Mouse (Mus musculus) T-helper 17 cell (primary cell): ENCODE measurements around the gene Slc28a1.

Experiments used
- in situ Hi-C, 2 experiments: fragments of 300-600 bp; cut with MboI, MseI; formaldehyde crosslinking; loops; 1 replicate in 1 of 2; 2 replicates in 1 of 2; pipeline ENCODE4 v1.15.1; 2025; ENCODE audit warnings: high pct_unique_total_duplicates in 2 of 2

Gene Slc28a1

DNA sequence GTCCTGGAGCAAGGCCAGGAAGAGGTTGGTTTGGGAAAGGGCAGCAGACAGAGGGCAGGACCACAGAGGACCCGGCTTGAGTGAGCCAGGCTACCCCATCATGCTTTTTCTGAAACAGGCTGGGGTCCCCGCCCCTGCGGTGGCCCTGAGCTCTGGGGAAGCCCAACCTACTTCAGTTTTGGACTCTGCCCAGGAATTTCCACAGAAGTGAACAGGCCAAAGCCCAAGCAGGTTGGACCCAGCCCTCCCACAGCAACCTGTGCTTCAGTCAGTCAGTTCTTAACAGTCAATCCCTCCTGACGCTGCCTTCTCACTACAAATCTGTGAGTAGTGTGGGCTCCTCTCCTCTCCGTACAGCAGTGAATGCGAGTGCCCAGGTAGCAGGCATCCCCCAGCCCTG is at the start of gene Slc28a1:
Gene Slc28a1, plus strand, starts transcription at position 245 of the 400 bp plus-strand sequence.
- in situ Hi-C loops = no loop called here

GRCm38 (mm10) chr7:81066714-81067113 is 47.9 kb upstream of the Slc28a1 start:
- in situ Hi-C loops = loop anchor here in 1 of 2 experiments (25.0 kb wide), 1 partner anchor 179 kb away; no protein-coding TSS in a partner anchor

GRCm38 (mm10) chr7:81072463-81072862 is 42.1 kb upstream of the Slc28a1 start:
- in situ Hi-C loops = loop anchor here in 1 of 2 experiments (25.0 kb wide), 1 partner anchor 185 kb away; no protein-coding TSS in a partner anchor

GRCm38 (mm10) chr7:81073273-81073672 is 41.3 kb upstream of the Slc28a1 start:
- in situ Hi-C loops = loop anchor here in 1 of 2 experiments (25.0 kb wide), 1 partner anchor 186 kb away; no protein-coding TSS in a partner anchor

DNA sequence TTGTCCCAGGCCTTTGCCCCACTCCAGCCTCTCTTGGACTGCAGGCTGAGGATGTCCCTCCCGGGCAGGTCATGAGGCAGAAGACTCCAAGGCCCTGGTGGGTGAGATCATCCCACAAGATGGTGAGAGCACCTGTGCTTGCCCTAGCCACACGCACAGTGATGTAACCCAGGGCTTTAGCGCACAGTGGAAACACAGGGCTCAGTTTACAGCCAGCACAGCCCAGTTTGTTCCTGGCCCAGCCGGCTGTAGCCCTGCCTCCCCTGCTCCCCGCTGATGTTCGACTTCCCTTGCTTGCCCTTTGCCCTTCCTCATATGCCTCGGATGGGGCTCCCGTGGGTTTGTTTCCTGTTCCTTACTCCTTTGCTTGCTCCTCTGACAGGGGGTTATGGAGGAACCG is 40.1 kb upstream of the Slc28a1 start:
- in situ Hi-C loops = loop anchor here in 1 of 2 experiments (25.0 kb wide), 1 partner anchor 187 kb away; no protein-coding TSS in a partner anchor

GRCm38 (mm10) chr7:81075299-81075698 is 39.3 kb upstream of the Slc28a1 start:
- in situ Hi-C loops = no loop called here

- in situ Hi-C loops = no loop called here
Measured at GRCm38 (mm10) chr7:81075732-81076131, 38.9 kb upstream of the Slc28a1 start.

DNA sequence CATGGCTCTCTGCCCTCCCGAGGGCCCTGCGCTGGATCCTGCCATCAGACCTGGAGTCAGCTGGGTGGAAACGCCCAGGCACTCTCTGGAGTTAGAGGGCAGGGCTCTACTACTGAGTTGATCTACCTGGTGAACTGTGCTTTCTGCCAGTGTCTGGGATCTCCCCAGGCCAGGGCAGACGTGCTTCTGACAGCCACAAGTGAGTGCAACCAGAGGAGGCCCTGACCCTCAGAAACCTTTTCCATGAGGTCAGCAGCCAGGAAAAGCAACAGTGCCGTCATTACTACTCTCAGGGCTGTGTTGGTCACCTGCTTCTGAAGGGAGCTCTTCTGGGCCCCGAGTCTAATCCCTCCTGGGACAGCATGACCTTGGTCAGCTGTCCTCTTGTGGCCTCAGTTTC is 37.6 kb upstream of the Slc28a1 start:
- in situ Hi-C loops = no loop called here

DNA sequence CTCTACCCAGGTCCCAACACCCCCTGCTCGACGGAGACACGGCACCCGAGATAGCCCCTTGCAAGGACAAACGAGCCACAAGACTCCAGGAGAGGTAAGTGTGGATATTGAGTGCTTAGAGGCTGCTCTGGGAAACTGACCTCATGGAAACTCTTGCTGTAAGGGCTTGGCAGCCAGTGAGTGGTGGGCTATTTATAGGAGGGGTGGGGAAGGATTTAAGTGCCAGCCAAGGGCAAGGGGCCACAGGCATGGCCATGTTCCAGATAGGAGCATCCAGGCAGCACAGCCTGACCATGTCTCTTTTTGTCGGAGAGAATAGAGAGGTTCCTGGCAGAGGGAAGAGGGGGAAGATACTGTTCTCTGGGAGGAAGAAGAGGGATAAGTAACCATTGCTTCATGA is 35.9 kb upstream of the Slc28a1 start:
- in situ Hi-C loops = no loop called here

DNA sequence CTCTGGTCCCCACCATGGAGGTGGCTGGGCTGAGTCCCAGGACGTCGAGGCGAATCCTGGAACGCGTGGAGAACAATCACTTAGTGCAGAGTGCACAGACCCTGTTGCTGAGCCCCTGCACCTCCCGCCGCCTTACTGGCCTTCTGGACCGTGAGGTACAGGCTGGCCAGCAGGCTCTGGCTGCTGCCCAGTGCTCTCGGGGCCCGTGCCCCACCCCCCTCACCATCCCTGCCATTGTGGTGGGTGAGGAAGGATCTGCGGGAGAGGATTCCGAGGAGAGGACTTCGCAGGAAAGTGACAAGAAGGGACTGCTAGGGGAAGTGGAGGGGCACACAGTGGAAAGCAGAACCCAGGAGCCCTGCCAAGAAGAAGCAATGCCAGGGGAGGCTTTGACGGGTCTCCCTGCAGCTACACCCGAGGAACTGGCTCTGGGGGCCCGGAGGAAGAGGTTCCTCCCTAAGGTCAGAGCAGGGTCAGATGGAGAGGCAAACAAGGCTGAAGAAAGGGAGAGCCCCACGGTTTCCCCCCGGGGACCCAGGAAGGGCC is 21.1 kb upstream of the Slc28a1 start:
- in situ Hi-C loops = no loop called here

GRCm38 (mm10) chr7:81094104-81094757 is 20.4 kb upstream of the Slc28a1 start:
- in situ Hi-C loops = no loop called here

DNA sequence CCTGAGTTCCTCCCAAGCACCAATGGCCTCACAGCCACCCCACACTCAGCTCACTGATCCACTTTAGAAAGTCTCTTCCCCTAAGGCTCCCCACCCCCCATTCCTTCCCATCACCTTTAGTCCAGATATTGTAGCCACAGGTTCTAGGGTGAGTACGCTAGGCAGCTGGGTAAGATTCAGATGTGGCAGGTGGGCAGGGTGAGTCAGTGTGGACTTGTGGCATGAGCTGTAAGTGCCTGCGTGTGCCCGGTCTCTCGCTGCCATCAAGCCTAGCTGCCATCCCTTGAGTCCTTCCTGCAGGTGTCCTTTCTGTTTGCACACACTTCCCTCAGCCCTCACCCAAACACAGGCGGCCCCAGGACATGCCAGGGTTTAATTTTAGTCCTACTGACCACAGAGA is 14.3 kb upstream of the Slc28a1 start:
- in situ Hi-C loops = no loop called here

DNA sequence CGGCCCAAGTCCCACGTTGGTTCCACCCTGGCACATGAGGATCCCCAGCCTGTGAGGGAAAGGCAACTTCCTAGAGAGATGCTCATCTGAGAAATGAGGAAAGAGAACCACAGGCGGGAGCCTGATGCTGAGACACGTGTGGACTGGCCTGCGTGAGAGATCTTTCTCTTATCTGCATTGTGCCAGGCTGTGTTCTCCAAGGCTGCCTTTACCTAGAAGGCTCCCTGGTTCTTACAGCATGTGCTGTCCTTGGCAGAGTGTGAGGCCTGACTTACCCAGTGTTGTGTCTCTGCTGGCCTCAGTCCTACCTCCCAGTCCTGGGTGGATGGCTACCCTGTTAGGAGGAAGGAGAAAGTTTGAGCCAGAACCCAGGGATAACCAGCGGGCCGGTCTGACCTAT is 11.7 kb upstream of the Slc28a1 start:
- in situ Hi-C loops = no loop called here

DNA sequence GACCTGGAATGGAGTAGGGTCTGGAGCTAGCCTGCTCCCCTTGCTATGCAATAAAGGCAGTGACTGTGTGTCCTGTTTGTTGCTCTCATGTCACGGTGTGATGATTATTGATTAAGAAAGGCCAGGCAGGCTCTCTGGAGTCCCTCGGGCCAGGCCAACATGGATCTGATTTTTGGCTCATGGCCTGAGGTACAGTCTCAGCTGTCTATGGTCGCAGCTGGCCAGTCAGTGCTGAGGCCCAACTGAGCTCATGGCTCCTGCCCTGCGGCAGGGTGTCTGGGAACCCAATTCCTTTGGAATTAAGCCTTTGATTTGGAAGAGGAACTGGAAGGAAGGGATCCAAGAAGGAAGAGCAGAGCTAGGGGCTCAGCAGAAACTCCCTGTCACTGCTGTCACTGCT is 9.1 kb upstream of the Slc28a1 start:
- in situ Hi-C loops = no loop called here

DNA sequence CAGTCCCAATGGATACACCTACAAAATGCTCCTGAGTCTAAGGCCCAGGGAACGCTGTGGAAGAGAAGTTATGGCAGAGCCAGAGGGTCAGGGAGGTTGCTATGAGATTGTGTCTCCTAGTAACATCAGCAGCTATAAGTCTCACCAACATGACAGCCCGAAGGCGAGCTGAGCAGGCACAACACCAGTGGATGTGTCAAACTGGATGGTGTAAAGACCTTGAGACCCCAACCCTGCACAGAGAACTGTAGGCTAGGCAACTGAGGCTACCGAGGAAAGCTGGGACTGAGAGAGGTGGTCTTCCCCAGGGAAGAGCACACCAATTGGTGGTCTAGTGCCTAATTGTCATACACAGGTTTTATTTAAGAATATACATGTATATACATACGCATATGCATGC is 6.4 kb upstream of the Slc28a1 start:
- in situ Hi-C loops = no loop called here

- in situ Hi-C loops = no loop called here
Measured at GRCm38 (mm10) chr7:81109717-81110651, 4.6 kb upstream of the Slc28a1 start.

DNA sequence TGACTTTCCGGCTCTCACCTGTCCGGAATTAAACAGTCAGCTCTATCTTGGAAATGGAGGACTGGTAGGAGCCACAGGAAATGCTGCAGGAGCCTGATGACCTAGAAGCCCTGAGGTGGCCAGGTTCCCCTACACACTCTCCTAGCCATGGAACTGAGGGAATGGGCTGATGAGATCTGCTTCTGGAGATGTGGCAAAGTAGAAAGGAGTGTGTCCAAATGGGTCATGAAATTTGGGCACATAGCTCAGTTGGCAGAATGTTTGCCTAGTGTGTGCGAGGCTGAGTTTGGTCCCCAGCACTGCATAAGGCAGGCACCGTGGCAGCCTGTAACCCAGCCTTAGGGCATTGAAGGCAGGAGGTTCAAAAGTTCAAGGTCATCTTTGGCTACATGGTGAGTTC is 3.8 kb upstream of the Slc28a1 start:
- in situ Hi-C loops = no loop called here

- in situ Hi-C loops = no loop called here
Measured at GRCm38 (mm10) chr7:81111729-81112128, 2.9 kb upstream of the Slc28a1 start.

DNA sequence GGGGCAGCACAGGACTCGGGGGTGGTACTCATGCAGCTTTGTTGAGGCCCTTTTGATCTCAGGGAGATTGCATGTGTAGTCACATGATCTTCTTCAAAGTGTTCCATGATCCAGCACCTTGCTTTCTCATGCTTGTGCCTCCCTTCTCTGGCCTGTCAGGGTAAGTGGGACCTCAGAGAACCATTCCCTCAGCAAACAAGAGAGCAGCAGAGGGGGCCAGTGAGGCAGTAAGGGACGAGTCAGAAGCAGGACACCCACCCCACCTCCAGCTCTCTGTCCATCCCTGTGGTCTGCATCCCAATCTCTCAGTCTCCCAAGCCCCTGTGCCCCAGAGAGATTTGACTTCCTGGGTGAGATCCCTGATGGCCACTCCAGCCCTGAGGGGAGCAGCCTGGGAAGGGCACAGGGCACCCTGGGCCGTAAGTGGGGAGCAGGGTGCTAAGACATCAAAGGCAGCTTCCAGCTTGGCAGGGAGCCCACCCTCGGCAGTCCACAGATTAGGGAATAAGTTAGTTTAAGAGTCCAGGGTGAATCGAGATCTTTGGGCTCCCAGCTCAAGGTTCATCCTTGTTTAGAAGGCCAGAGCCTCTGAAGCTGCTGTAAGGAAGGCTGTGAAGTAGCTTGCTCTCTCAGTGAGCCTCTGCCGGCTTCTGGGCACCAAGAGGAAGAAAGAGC is 1.8 kb upstream of the Slc28a1 start:
- in situ Hi-C loops = no loop called here

DNA sequence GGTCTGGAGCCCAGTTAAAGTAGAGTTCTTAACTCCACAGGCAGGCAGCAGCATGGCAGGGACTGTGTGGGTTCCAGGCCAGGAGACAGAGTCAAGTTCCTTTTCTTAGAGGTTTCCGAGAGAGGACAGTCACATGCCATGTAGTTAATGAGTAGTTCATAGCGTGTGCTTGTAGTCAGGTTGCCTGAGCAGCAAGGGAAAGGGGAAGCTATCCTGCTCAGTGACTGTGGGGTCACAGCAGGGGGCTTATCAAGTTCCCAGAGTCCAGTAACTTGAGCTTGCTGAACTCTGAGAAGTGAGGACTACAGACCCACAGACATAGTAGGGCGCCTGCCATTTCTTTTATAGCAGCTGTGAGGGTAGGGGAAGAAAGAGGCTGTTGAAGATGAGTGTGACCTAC is 6.5 kb downstream of the Slc28a1 start:
- in situ Hi-C loops = no loop called here

DNA sequence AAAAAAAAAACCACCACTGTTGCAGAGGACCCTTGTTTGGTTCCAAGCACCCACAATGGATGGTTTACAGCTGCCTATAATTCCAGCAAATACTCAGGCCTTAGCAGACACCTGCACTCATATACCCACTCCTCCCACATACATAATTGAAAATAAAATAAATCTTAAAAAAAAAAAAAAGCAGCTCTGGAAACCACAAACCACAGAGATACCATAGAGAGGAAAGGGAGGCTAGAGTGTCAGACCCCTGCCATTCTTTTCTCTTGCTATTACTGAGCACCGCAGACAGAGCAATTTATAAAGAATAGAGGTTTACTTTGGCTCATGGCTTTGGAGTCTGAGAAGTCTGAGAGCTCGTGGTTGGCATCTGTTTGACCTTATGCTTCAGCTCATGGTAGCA is 8.2 kb downstream of the Slc28a1 start:
- in situ Hi-C loops = no loop called here

GRCm38 (mm10) chr7:81123553-81123952 is 9.0 kb downstream of the Slc28a1 start:
- in situ Hi-C loops = no loop called here
